Mouse (Mus musculus): Measurements from ENCODE around the gene Msl2. TPM values are rescaled to one million over a fixed set of nuclear protein-coding genes. Genes with fewer than 3 reads are reported as not detected.

The Msl2 gene
- polyA plus RNA-seq, 1 experiment = 46.1 TPM

DNA sequence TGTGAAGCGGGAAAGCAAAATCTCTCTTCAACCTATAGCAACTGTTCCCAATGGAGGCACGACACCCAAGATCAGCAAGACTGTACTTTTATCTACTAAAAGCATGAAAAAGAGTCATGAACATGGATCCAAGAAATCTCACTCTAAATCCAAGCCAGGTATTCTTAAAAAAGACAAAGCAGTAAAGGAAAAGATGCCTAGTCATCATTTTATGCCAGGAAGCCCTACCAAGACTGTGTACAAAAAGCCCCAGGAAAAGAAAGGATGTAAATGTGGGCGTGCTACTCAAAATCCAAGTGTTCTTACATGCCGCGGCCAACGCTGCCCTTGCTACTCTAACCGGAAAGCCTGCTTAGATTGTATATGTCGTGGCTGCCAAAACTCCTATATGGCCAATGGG is 27.6 kb downstream of the Msl2 start:
- Histone ChIP-seq H3K27ac (ENCODE audit: insufficient read depth, low read length) (no peak overlapping the region), H3K9me3 (replicated peaks; ENCODE audit: control insufficient read depth, insufficient read depth, low read length, poor library complexity, severe bottlenecking) (no peaks in the 10 kb centered on the region), H3K4me3 (ENCODE audit: low read depth, low read length) (no peak overlapping the region), H3K4me1 (ENCODE audit: control insufficient read depth, insufficient read depth, low read length) (no peaks in the 10 kb centered on the region), H3K36me3 (ENCODE audit: control insufficient read depth, insufficient read depth, low read length, poor library complexity, severe bottlenecking) (peaks cover 21% of the 10 kb centered on the region), H3K9ac (ENCODE audit: low read depth, poor library complexity, severe bottlenecking) (no peak overlapping the region), H3K27me3 (ENCODE audit: control insufficient read depth, insufficient read depth, low read length, poor library complexity, severe bottlenecking) (no peaks in the 10 kb centered on the region)
- TF ChIP-seq CTCF (IDR thresholded peaks at IDR 0.05; ENCODE audit: low read depth, low read length) (no peak), POLR2A (IDR thresholded peaks at IDR 0.05; ENCODE audit: insufficient read depth, low read length) (no peak), EP300 (IDR thresholded peaks at IDR 0.05; ENCODE audit: insufficient read depth, low read depth, low read length) (no peak)

DNA sequence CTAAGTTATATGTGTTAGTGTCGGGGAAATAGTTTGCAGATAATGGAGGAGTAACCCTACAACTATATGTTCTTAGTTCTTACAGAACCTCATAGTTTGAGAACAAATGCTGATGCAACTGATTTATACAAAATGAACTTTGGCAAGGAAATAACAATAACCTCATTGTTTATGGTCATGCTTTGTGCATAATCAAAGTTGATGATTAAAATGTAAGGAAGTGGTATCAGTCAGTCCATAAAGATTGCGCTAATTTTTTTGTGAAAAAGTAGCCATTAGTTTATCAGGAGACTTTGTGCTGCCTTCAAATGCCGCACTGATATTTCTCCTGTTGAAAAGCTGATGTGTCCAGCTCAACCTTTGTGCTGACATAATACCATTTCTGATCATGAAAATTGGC is 28.4 kb downstream of the Msl2 start:
- Histone ChIP-seq H3K27me3 (ENCODE audit: control insufficient read depth, insufficient read depth, low read length, poor library complexity, severe bottlenecking) (no peaks in the 10 kb centered on the region), H3K4me3 (ENCODE audit: low read depth, low read length) (no peak overlapping the region), H3K27ac (ENCODE audit: insufficient read depth, low read length) (no peak overlapping the region), H3K36me3 (ENCODE audit: control insufficient read depth, insufficient read depth, low read length, poor library complexity, severe bottlenecking) (peaks cover 21% of the 10 kb centered on the region), H3K4me1 (ENCODE audit: control insufficient read depth, insufficient read depth, low read length) (no peaks in the 10 kb centered on the region), H3K9ac (ENCODE audit: low read depth, poor library complexity, severe bottlenecking) (no peak overlapping the region), H3K9me3 (replicated peaks; ENCODE audit: control insufficient read depth, insufficient read depth, low read length, poor library complexity, severe bottlenecking) (no peaks in the 10 kb centered on the region)
- TF ChIP-seq POLR2A (IDR thresholded peaks at IDR 0.05; ENCODE audit: insufficient read depth, low read length) = no peak
- TF ChIP-seq EP300 (IDR thresholded peaks at IDR 0.05; ENCODE audit: insufficient read depth, low read depth, low read length) = no peak
- no peak for TF ChIP-seq CTCF (IDR thresholded peaks at IDR 0.05; ENCODE audit: low read depth, low read length)

DNA sequence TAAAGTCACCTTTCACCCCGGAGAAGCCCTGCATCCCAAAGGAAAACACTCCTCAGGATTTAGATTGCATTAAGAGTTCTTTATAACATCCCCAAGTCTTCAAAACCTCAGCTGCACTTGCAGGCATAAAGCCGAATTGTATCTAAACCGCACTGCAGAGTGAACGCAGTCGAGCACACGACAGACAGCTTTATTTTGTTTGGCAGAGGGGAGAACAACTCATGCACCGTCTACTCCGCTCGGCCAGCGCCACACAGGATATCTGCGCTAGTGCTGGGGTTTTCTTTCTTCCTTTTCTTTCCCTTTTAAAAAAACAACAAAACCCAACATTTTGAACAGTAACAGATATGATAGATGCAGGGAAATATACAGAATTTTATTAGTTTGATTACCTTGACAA is 31.0 kb downstream of the Msl2 start:
- Histone ChIP-seq H3K27me3 (ENCODE audit: control insufficient read depth, insufficient read depth, low read length, poor library complexity, severe bottlenecking) (no peaks in the 10 kb centered on the region), H3K36me3 (ENCODE audit: control insufficient read depth, insufficient read depth, low read length, poor library complexity, severe bottlenecking) (peaks cover 21% of the 10 kb centered on the region), H3K4me1 (ENCODE audit: control insufficient read depth, insufficient read depth, low read length) (no peaks in the 10 kb centered on the region), H3K9me3 (replicated peaks; ENCODE audit: control insufficient read depth, insufficient read depth, low read length, poor library complexity, severe bottlenecking) (no peaks in the 10 kb centered on the region), H3K9ac (ENCODE audit: low read depth, poor library complexity, severe bottlenecking) (no peak overlapping the region), H3K27ac (ENCODE audit: insufficient read depth, low read length) (no peak overlapping the region), H3K4me3 (ENCODE audit: low read depth, low read length) (no peak overlapping the region)
- TF ChIP-seq EP300 (IDR thresholded peaks at IDR 0.05; ENCODE audit: insufficient read depth, low read depth, low read length) = no peak
- no peak for TF ChIP-seq CTCF (IDR thresholded peaks at IDR 0.05; ENCODE audit: low read depth, low read length)
- no peak for TF ChIP-seq POLR2A (IDR thresholded peaks at IDR 0.05; ENCODE audit: insufficient read depth, low read length)

DNA sequence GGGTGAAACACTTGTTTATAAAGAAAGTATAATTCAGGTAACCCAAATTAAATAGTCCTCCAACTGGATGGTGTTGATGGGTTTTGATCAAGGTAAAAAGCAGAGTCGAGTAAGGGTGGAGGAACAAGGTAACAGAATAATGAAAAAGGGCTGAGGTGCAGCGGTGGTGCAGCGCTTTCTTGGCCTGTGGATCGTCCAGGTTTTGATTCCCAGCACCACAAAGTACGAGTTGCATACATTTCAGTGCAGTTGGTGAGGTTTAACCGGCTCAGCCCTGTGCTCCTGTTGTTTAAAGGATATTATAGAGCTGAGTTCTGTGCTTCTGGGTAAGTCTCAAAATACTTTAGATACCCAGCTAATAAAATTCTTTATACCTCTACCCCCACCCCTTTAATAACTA is 31.8 kb downstream of the Msl2 start:
- H3K27me3 ChIP-seq (ENCODE audit: control insufficient read depth, insufficient read depth, low read length, poor library complexity, severe bottlenecking) = no peaks in the 10 kb centered on the region
- H3K4me1 ChIP-seq (ENCODE audit: control insufficient read depth, insufficient read depth, low read length) = no peaks in the 10 kb centered on the region
- no peak overlapping the region for H3K4me3 ChIP-seq (ENCODE audit: low read depth, low read length)
- TF ChIP-seq EP300 (IDR thresholded peaks at IDR 0.05; ENCODE audit: insufficient read depth, low read depth, low read length) (no peak), POLR2A (IDR thresholded peaks at IDR 0.05; ENCODE audit: insufficient read depth, low read length) (no peak), CTCF (IDR thresholded peaks at IDR 0.05; ENCODE audit: low read depth, low read length) (no peak)
- no peak overlapping the region for H3K9ac ChIP-seq (ENCODE audit: low read depth, poor library complexity, severe bottlenecking)
- H3K36me3 ChIP-seq (ENCODE audit: control insufficient read depth, insufficient read depth, low read length, poor library complexity, severe bottlenecking) = peaks cover 16% of the 10 kb centered on the region
- no peak overlapping the region for H3K27ac ChIP-seq (ENCODE audit: insufficient read depth, low read length)
- H3K9me3 ChIP-seq (replicated peaks; ENCODE audit: control insufficient read depth, insufficient read depth, low read length, poor library complexity, severe bottlenecking) = no peaks in the 10 kb centered on the region

DNA sequence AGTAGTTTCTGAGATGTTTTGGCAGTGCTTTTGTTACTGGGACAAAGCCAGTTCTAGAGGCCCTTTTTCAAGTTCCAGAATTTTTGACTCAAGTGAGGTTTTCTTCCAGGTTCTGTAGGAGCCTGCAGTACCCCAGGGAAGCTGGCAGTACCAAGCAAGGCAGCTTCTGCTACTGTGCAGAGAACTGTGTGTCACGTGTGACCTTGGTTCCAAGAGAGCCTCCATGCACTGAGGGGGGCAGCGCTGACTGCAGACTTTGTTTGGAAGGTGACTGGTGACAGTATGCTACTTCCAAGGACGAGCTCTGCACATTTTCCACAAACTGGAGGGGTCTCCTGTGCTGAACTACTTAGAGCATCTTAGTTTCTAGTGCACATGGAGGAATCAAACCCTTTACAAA is 33.5 kb downstream of the Msl2 start:
- Histone ChIP-seq H3K27me3 (ENCODE audit: control insufficient read depth, insufficient read depth, low read length, poor library complexity, severe bottlenecking) (no peaks in the 10 kb centered on the region), H3K9me3 (replicated peaks; ENCODE audit: control insufficient read depth, insufficient read depth, low read length, poor library complexity, severe bottlenecking) (no peaks in the 10 kb centered on the region), H3K36me3 (ENCODE audit: control insufficient read depth, insufficient read depth, low read length, poor library complexity, severe bottlenecking) (0 out of 2 replicates have a peak, but pooled peaks cover 1% of the 10 kb centered on the region), H3K9ac (ENCODE audit: low read depth, poor library complexity, severe bottlenecking) (no peak overlapping the region), H3K27ac (ENCODE audit: insufficient read depth, low read length) (no peak overlapping the region), H3K4me3 (ENCODE audit: low read depth, low read length) (no peak overlapping the region), H3K4me1 (ENCODE audit: control insufficient read depth, insufficient read depth, low read length) (no peaks in the 10 kb centered on the region)
- no peak for TF ChIP-seq EP300 (IDR thresholded peaks at IDR 0.05; ENCODE audit: insufficient read depth, low read depth, low read length)
- no peak for TF ChIP-seq CTCF (IDR thresholded peaks at IDR 0.05; ENCODE audit: low read depth, low read length)
- TF ChIP-seq POLR2A (IDR thresholded peaks at IDR 0.05; ENCODE audit: insufficient read depth, low read length) = no peak

DNA sequence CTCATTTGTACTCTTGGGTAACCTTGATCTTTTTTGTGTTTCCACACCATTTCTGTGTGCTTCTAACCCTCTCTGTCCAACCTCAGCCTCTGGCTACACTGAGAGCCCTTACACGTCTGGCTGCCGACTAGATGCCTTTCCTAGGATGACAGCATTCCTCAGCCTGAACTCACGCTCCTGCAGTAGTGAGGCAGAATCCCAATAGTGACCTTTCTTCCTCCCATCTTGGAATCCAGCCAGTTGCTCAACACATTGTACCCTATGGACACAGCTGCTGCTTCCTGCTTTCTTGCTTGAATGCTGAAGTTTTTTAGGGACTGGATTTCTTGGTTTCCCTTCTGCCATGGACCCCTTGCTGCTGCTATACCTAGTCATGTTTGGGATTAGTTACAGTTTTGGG is 36.1 kb downstream of the Msl2 start:
- Histone ChIP-seq H3K4me3 (ENCODE audit: low read depth, low read length) (no peak overlapping the region), H3K27me3 (ENCODE audit: control insufficient read depth, insufficient read depth, low read length, poor library complexity, severe bottlenecking) (no peaks in the 10 kb centered on the region), H3K9me3 (replicated peaks; ENCODE audit: control insufficient read depth, insufficient read depth, low read length, poor library complexity, severe bottlenecking) (no peaks in the 10 kb centered on the region), H3K4me1 (ENCODE audit: control insufficient read depth, insufficient read depth, low read length) (no peaks in the 10 kb centered on the region), H3K36me3 (ENCODE audit: control insufficient read depth, insufficient read depth, low read length, poor library complexity, severe bottlenecking) (no peaks in the 10 kb centered on the region), H3K27ac (ENCODE audit: insufficient read depth, low read length) (no peak overlapping the region), H3K9ac (ENCODE audit: low read depth, poor library complexity, severe bottlenecking) (no peak overlapping the region)
- TF ChIP-seq CTCF (IDR thresholded peaks at IDR 0.05; ENCODE audit: low read depth, low read length) = no peak
- no peak for TF ChIP-seq POLR2A (IDR thresholded peaks at IDR 0.05; ENCODE audit: insufficient read depth, low read length)
- TF ChIP-seq EP300 (IDR thresholded peaks at IDR 0.05; ENCODE audit: insufficient read depth, low read depth, low read length) = no peak
